Mouse (Mus musculus): ENCODE measurements at regions not wholly inside any gene's neighbourhood (a gene's known extent, or its start where the extent isn't known, plus 50 kb on each side); places are given as distances from the start of the nearest gene placed in this dataset.

DNA sequence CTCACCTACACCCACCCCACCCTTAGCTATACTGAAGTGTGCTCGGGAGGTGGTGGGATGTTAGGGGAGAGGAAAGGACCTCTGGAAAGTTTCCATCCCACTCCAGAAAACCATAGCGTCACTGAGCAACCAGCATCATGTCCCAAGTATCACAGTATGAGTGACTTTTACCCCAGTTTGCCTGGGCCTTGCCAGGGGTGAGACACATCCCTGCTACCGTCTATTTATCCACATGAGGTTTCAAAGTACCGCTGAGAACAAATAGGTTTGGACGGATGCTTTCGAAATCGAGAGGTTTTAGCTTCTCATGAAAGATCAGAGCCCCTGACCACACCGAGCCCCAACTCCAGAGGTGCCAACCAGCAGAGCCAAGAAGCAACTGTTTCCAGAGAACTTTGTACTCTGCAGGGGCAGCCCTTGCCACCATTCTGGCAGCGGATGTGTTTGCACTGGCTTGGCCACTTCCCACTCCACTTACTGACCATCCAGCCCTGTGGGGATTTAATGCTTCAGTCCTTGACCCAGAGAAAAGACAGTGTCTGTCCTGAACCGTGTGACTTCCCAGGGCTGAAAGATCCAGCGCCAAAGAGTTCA, 107.3 kb upstream of the Nectin1 start:
- TF ChIP-seq CTCF (conservative IDR thresholded peaks at IDR 0.05; ENCODE audit: low read length) (no peak), NANOG (IDR thresholded peaks at IDR 0.05; ENCODE audit: borderline replicate concordance, low read length) (no peak), POU5F1 (IDR thresholded peaks at IDR 0.05; ENCODE audit: borderline replicate concordance, low read length) (no peak)
